Mouse (Mus musculus) CD8-positive naive resting alpha-beta T cell, adult 2 months (primary cell): ENCODE measurements at regions not wholly inside any gene's neighbourhood (a gene's known extent, or its start where the extent isn't known, plus 50 kb on each side); places are given as distances from the start of the nearest gene placed in this dataset.
"Not testable (repeated sequence)": the region's sequence is repeated elsewhere in the genome, so short reads cannot be mapped to it uniquely, and the experiment has no call there.

Experiments used
- DNase-seq, 2 experiments: peaks; one replicate each; pipeline ENCODE4 v3.0.0; 2022; ENCODE audit warnings: low read depth in 2 of 2, low spot score in 2 of 2

GRCm38 (mm10) chr9:41914611-41915010, 209.5 kb downstream of the Sorl1 start:
- no peak for DNase-seq

- no peak for DNase-seq
These were observed 210.2 kb downstream of the Sorl1 start for GRCm38 (mm10) chr9:41913911-41914310.

GRCm38 (mm10) chr9:41912482-41912881, 211.6 kb downstream of the Sorl1 start:
- no peak for DNase-seq

GRCm38 (mm10) chr9:41900606-41900974, 223.5 kb downstream of the Sorl1 start:
- DNase-seq, result no peak

GRCm38 (mm10) chr9:41899766-41900605, 224.1 kb downstream of the Sorl1 start:
- DNase-seq, result no peak

- no peak for DNase-seq
These were observed 229.0 kb downstream of the Sorl1 start for GRCm38 (mm10) chr9:41895106-41895505.

DNA sequence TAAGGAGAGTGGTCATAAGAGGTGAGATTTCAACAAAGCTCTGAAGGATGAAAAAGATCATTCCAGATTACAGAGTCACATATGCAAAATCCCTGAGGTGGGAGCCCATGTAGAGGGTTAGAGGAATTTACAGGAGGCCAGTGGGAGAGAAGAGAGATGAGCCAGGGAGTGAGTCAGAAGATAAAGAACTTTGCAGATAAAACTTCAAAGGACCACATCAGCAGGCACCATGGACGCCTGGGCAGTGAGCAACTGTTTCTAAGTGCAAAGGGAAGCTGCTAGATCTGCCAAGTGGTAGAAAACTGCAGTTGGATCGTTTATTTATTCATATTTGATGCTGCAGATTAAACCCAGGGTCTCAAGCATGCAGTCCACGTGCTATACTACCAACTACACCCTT, 231.3 kb downstream of the Sorl1 start:
- no peak for DNase-seq

DNA sequence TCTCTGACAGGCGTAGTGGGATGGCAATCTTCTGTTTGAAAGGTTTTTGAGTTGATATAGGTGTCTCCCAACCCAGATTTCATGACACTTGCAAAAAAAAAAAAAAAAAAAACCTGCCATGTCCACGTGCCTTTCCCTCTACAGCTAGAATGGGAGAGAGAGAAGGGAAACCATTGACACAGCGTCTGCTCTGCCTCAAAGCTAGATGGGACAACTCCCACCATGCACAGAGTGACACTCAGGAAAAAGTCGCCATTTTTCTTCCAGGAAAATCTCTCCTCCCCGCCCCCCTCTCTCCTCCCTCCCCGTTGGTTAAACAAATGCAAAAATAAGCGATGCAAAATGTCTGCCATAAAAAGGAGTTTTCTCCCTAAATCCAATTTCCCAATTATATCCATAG, 232.9 kb downstream of the Sorl1 start:
- no peak for DNase-seq

DNA sequence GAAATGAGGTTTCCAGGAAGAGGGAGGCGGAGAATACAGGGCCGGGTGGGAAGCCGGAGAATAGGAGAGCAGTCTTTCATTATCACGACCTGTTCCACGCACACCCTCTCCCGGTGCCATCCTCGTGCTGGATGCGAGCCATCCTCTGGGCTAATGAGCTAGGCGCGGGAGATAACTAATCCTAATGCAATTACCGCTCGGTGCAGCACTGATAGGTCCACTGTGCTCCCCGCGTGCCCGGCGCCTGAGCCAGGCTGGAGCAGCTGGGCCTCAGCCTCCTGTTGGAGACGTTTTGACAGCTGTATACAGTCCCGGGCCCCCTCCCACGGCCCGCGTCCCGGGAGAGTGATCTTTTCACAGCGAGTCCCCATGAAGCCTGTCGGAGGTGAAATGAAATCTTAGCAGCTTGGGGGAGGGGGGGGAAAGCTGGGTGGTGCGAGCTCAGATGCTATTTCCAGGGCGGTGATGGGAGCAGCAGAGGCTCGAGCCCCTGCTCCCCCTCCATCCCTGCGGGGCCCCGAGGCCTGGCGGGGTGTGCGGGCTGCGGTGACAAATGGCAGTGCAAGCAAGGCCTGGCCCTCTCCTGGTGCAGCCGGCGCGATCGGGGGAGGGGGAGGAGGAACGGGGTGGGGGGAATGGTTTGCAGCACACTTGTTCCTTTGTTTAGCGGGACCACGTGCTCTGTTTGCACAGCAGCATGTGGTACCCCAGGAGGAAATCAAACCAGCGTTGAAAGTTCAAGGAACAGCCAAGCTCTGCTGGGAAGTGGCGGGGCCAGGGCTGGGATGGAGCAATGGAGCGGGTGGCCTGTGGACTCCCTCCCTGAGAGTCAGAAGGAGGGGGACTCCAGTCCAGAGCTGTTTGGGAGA, 233.6 kb downstream of the Sorl1 start:
- DNase-seq, result no peak

GRCm38 (mm10) chr9:41889568-41890272, 234.4 kb downstream of the Sorl1 start:
- no peak for DNase-seq

DNA sequence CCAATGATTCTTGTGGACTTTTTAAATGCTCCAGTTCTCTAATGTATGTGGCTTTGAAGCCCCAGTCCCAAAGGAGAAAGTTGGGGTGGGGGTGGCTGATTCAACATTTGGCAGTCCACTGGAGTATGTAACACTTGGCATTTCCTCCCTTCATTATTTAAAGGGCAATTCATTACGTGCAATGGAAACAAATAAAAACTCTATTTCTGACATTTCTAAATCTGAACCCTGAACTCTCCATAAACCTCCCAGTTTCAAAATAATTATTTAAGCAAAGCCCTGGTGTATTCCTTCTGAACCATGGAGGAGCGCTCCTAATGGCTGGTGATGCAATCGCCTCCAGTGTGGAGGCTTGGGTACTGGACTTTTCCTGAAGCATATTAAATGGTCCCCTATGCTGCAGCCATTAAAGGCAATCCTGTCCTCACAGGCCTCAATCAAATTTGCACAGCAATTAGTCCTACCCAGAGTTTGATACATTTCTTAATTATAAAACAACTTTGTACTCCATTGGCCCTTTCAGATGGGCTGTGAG, 235.4 kb downstream of the Sorl1 start:
- no peak for DNase-seq

DNA sequence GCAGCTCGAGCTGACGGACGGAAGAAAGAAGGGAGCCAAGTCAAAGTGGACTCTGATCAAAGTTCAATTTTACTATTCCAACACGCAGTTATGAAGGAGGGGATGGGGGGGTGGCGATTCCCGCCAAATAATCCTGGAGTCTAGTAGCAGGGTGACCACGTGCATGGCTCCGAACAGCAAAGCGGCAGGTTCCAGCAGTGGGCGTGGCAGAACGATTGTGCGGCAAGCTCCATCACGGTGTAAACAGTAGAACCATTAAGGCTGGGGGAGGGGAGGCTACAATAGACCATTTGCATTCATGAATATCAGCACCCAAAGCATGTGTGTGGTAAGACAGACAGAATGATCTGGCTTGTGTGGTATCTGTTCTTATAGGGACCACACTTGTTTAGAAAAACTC, 237.6 kb downstream of the Sorl1 start:
- not testable (repeated sequence) for DNase-seq

GRCm38 (mm10) chr9:41880457-41880856, 243.6 kb downstream of the Sorl1 start:
- no peak for DNase-seq

- no peak for DNase-seq
These were observed 245.0 kb downstream of the Sorl1 start for GRCm38 (mm10) chr9:41879080-41879479.

- DNase-seq, result no peak
These were observed 263.0 kb downstream of the Sorl1 start for GRCm38 (mm10) chr9:41861136-41861535.

- no peak for DNase-seq
These were observed 263.4 kb downstream of the Sorl1 start for GRCm38 (mm10) chr9:41860681-41861080.

DNA sequence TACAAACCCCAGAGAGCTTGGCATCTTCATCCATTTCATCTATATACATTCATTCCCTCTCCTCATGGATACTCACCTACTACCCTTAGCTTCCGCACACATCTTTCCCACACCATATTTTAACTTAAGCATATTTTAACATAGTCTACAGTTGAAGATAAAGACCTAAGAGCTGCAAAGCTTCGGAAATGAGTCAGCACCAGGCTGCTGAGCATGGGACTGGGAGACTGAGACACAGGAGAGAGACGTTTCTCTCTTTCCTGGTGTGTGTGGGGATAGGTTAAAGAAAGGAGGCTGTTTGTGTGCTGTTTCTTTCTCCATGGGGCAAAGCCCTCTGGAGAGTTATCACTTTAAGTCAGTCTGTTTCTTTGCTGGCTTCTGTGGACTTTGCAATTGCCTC, 264.3 kb downstream of the Sorl1 start:
- no peak for DNase-seq

DNA sequence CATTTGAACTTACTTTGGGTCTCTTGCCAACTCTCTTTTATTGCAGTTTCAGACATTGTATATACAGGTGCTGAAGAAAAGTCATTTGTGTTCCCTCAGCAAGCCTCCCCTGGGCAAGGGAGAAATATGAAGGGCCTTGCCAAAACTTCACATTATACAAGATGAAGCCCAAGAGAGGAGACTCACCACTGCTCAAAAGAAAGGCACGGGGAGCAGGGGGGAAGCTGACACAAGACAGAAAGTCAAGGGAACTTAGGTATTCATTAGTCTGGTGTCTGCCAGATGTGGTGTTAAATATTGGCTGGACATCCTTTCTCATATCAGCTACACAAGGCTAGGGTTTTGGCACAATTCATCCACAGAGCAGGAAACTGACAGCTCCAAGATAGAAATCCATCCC, 272.0 kb downstream of the Sorl1 start:
- no peak for DNase-seq

- no peak for DNase-seq
These were observed 274.3 kb downstream of the Sorl1 start for GRCm38 (mm10) chr9:41849628-41850326.

DNA sequence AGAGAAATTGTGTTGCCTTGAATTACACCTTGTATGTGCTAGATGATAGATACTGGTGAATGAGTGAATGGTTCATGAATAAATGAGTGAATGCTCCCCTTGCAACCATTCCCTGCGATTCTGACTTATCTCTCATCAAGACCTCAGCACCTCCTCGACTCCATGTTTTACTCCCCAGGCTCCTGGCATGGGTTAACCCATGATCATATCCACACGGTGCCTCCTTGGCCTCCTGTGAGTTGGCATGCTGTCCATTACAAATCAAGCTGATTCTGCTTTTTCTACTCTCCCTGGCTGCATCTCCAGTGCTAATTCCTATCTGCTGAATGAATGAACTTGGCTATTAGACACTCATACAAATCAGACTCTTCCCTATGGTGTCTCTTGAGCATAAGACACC, 279.5 kb downstream of the Sorl1 start:
- DNase-seq, result no peak
